Mouse (Mus musculus): ENCODE measurements at regions not wholly inside any gene's neighbourhood (a gene's known extent, or its start where the extent isn't known, plus 50 kb on each side); places are given as distances from the start of the nearest gene placed in this dataset.

GRCm38 (mm10) chr19:18444324-18444723 lies 187.3 kb downstream of the Ostf1 start:
- no peak overlapping the region for H3K4me3 ChIP-seq (ENCODE audit: low read depth, low read length)
- no peak for TF ChIP-seq CTCF (IDR thresholded peaks at IDR 0.05; ENCODE audit: low read depth)
- no peak overlapping the region for H3K27ac ChIP-seq (ENCODE audit: low read depth, low read length)
- H3K36me3 ChIP-seq (ENCODE audit: insufficient read depth), result no peaks in the 10 kb centered on the region
- H3K27me3 ChIP-seq (ENCODE audit: insufficient read depth, low read length), result no peaks in the 10 kb centered on the region
- DNase-seq (no peak), ATAC-seq (no peak)
- H3K9ac ChIP-seq, result no peak overlapping the region
- no peak overlapping the region for H3K4me2 ChIP-seq (ENCODE audit: low read depth)
- 71% methylated on average over 2 of the region's 2 CpGs for WGBS
- no peaks in the 10 kb centered on the region for H3K9me3 ChIP-seq (ENCODE audit: low read length)
- H3K4me1 ChIP-seq (ENCODE audit: insufficient read depth), result no peaks in the 10 kb centered on the region

- 70% methylated on average over 3 of the region's 3 CpGs for WGBS
- Histone ChIP-seq H3K27ac (ENCODE audit: low read depth, low read length) (no peak overlapping the region), H3K36me3 (ENCODE audit: insufficient read depth) (no peaks in the 10 kb centered on the region), H3K4me1 (ENCODE audit: insufficient read depth) (no peaks in the 10 kb centered on the region), H3K9me3 (ENCODE audit: low read length) (no peaks in the 10 kb centered on the region), H3K4me3 (ENCODE audit: low read depth, low read length) (no peak overlapping the region), H3K9ac (no peak overlapping the region), H3K4me2 (ENCODE audit: low read depth) (no peak overlapping the region), H3K27me3 (ENCODE audit: insufficient read depth, low read length) (no peaks in the 10 kb centered on the region)
- ATAC-seq (no peak), DNase-seq (no peak)
- no peak for TF ChIP-seq CTCF (IDR thresholded peaks at IDR 0.05; ENCODE audit: low read depth)
Measured at GRCm38 (mm10) chr19:18436351-18436750, 195.3 kb downstream of the Ostf1 start.

- no peak for DNase-seq
- Histone ChIP-seq H3K36me3 (ENCODE audit: insufficient read depth) (no peaks in the 10 kb centered on the region), H3K9ac (no peak overlapping the region), H3K9me3 (ENCODE audit: low read length) (no peaks in the 10 kb centered on the region), H3K4me1 (ENCODE audit: insufficient read depth) (no peaks in the 10 kb centered on the region), H3K27me3 (ENCODE audit: insufficient read depth, low read length) (no peaks in the 10 kb centered on the region), H3K27ac (ENCODE audit: low read depth, low read length) (no peak overlapping the region), H3K4me2 (ENCODE audit: low read depth) (no peak overlapping the region), H3K4me3 (ENCODE audit: low read depth, low read length) (no peak overlapping the region)
- WGBS, result 80% methylated on average over 9 of the region's 9 CpGs
- ATAC-seq, result no peak; the same call in 1 of the 2 replicates
- no peak for TF ChIP-seq CTCF (IDR thresholded peaks at IDR 0.05; ENCODE audit: low read depth)
Measured at GRCm38 (mm10) chr19:18420381-18420785, 211.2 kb downstream of the Ostf1 start.

GRCm38 (mm10) chr19:18418548-18418947 lies 213.1 kb downstream of the Ostf1 start:
- 72% methylated on average over 6 of the region's 6 CpGs for WGBS
- Histone ChIP-seq H3K4me1 (ENCODE audit: insufficient read depth) (no peaks in the 10 kb centered on the region), H3K27me3 (ENCODE audit: insufficient read depth, low read length) (no peaks in the 10 kb centered on the region), H3K4me2 (ENCODE audit: low read depth) (no peak overlapping the region), H3K4me3 (ENCODE audit: low read depth, low read length) (no peak overlapping the region), H3K36me3 (ENCODE audit: insufficient read depth) (no peaks in the 10 kb centered on the region), H3K9ac (no peak overlapping the region), H3K9me3 (ENCODE audit: low read length) (no peaks in the 10 kb centered on the region), H3K27ac (ENCODE audit: low read depth, low read length) (no peak overlapping the region)
- no peak for TF ChIP-seq CTCF (IDR thresholded peaks at IDR 0.05; ENCODE audit: low read depth)
- DNase-seq (no peak), ATAC-seq (no peak)

- Histone ChIP-seq H3K4me1 (ENCODE audit: insufficient read depth) (no peaks in the 10 kb centered on the region), H3K4me2 (ENCODE audit: low read depth) (no peak overlapping the region), H3K27me3 (ENCODE audit: insufficient read depth, low read length) (no peaks in the 10 kb centered on the region), H3K4me3 (ENCODE audit: low read depth, low read length) (no peak overlapping the region), H3K27ac (ENCODE audit: low read depth, low read length) (no peak overlapping the region), H3K9ac (no peak overlapping the region), H3K36me3 (ENCODE audit: insufficient read depth) (no peaks in the 10 kb centered on the region), H3K9me3 (ENCODE audit: low read length) (no peaks in the 10 kb centered on the region)
- TF ChIP-seq CTCF (IDR thresholded peaks at IDR 0.05; ENCODE audit: low read depth), result no peak
- ATAC-seq, result no peak
- whole genome bisulfite sequencing, result 75% methylated on average over 4 of the region's 4 CpGs
- DNase-seq, result no peak
Measured at GRCm38 (mm10) chr19:18377466-18378089, 254.0 kb downstream of the Ostf1 start.

GRCm38 (mm10) chr19:18368612-18369011 lies 263.0 kb downstream of the Ostf1 start:
- Histone ChIP-seq H3K9ac (no peak overlapping the region), H3K27ac (ENCODE audit: low read depth, low read length) (no peak overlapping the region), H3K36me3 (ENCODE audit: insufficient read depth) (no peaks in the 10 kb centered on the region), H3K27me3 (ENCODE audit: insufficient read depth, low read length) (no peaks in the 10 kb centered on the region), H3K4me1 (ENCODE audit: insufficient read depth) (no peaks in the 10 kb centered on the region), H3K4me3 (ENCODE audit: low read depth, low read length) (no peak overlapping the region), H3K9me3 (ENCODE audit: low read length) (no peaks in the 10 kb centered on the region), H3K4me2 (ENCODE audit: low read depth) (no peak overlapping the region)
- 90% methylated on average over 6 of the region's 6 CpGs for WGBS
- no peak for TF ChIP-seq CTCF (IDR thresholded peaks at IDR 0.05; ENCODE audit: low read depth)
- DNase-seq, result no peak
- no peak for ATAC-seq

GRCm38 (mm10) chr19:18353960-18354359 lies 277.7 kb downstream of the Ostf1 start:
- no peak overlapping the region for H3K9ac ChIP-seq
- 93% methylated on average over 3 of the region's 3 CpGs for WGBS
- TF ChIP-seq CTCF (IDR thresholded peaks at IDR 0.05; ENCODE audit: low read depth), result no peak
- no peaks in the 10 kb centered on the region for H3K9me3 ChIP-seq (ENCODE audit: low read length)
- ATAC-seq, result no peak
- no peaks in the 10 kb centered on the region for H3K36me3 ChIP-seq (ENCODE audit: insufficient read depth)
- H3K4me1 ChIP-seq (ENCODE audit: insufficient read depth), result no peaks in the 10 kb centered on the region
- no peak overlapping the region for H3K4me2 ChIP-seq (ENCODE audit: low read depth)
- DNase-seq, result no peak
- H3K27me3 ChIP-seq (ENCODE audit: insufficient read depth, low read length), result no peaks in the 10 kb centered on the region
- no peak overlapping the region for H3K27ac ChIP-seq (ENCODE audit: low read depth, low read length)
- no peak overlapping the region for H3K4me3 ChIP-seq (ENCODE audit: low read depth, low read length)
